Mouse (Mus musculus): ENCODE results near the gene Lcorl.

DNA sequence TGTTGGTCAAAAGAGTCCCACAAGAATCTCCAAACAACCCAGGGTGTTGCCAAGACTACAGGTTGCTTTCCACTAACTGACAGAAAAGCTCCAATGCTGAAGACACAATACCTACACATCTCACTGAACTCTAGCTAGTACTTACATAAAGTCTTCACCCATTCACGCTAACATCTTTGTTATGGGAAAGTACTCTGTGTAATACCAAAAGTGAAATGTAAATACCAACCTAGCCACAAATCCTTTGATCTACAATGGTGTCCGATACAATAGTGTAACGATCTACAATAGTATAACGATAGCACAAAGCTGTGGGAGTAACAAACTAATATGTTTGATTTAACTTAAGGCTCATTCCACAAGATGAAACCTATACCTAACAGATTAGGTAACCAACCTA is 67.2 kb downstream of the Lcorl start:
- TF ChIP-seq POLR2A (IDR thresholded peaks at IDR 0.05; ENCODE audit: insufficient read depth, low read depth, low read length) (no peak), CTCF (IDR thresholded peaks at IDR 0.05) (no peak), EP300 (IDR thresholded peaks at IDR 0.05; ENCODE audit: insufficient read depth, low read depth, low read length) (no peak)

Measured in heart, adult 2 months (tissue).